Mouse (Mus musculus) lung, embryonic 14.5 days (tissue): ENCODE data around the gene Olfr65. TPM values are rescaled to one million over a fixed set of nuclear protein-coding genes. Genes with fewer than 3 reads are reported as not detected.

ENCODE experiments used
- ATAC-seq: fragments of 200-750 bp; cut with Nextera tagmentation; 2 replicates; pipeline ENCODE4 v1.8.0; 2017; ENCODE audit warnings: mild to moderate bottlenecking, moderate TSS enrichment, moderate library complexity; ENCODE audit not compliant: insufficient read depth
- DNase-seq: peaks from one replicate; pipeline ENCODE4 v3.0.0-alpha.2; 2015
- H3K27ac ChIP-seq: fragments of 300-500 bp; sonication (generic); 2 replicates; pipeline ENCODE4 v1.5.1; 2014; ENCODE audit warnings: low read depth, mild to moderate bottlenecking, moderate library complexity
- H3K27me3 ChIP-seq: fragments of 300-500 bp; sonication (generic); 2 replicates; pipeline ENCODE4 v1.6.1; 2014; ENCODE audit warnings: low read length, control low read depth; ENCODE audit not compliant: insufficient read depth
- H3K36me3 ChIP-seq: fragments of 300-500 bp; sonication (generic); 2 replicates; pipeline ENCODE4 v1.6.1; 2014; ENCODE audit warnings: control low read depth; ENCODE audit not compliant: insufficient read depth
- H3K4me1 ChIP-seq: fragments of 300-500 bp; sonication (generic); 2 replicates; pipeline ENCODE4 v1.6.1; 2014; ENCODE audit warnings: antibody characterized with exemption, control low read depth; ENCODE audit not compliant: insufficient read depth
- H3K4me2 ChIP-seq: fragments of 300-500 bp; sonication (generic); 2 replicates; pipeline ENCODE4 v1.6.1; 2014; ENCODE audit warnings: mild to moderate bottlenecking
- H3K4me3 ChIP-seq: fragments of 300-500 bp; sonication (generic); 2 replicates; pipeline ENCODE4 v1.5.1; 2014; ENCODE audit warnings: low read depth, low read length
- H3K9ac ChIP-seq: fragments of 300-500 bp; sonication (generic); 2 replicates; pipeline ENCODE4 v1.6.1; 2014
- H3K9me3 ChIP-seq: fragments of 300-500 bp; sonication (generic); 2 replicates; pipeline ENCODE4 v1.6.1; 2016; ENCODE audit warnings: low read depth, low read length, control low read depth
- CTCF ChIP-seq: IDR thresholded peaks from 2 replicates; pipeline ENCODE4 v1.5.1; 2016; ENCODE audit warnings: antibody characterized with exemption, low read depth
- WGBS: fragments of 180-500 bp; shearing (Covaris S2); extraction: QIAGEN DNeasy Blood & Tissue Kit; methylation state at CpG from one replicate; pipeline ENCODE4 v1.1.7; 2014; 5-methylcytosine and 5-hydroxymethylcytosine counted together
- polyA plus RNA-seq: library from polyadenylated mRNA; unstranded; fragments of >200 nt; fragmentation: Nextera tagmentation; extraction: Ambion mirVana; gene quantifications from 2 replicates; pipeline ENCODE4 v1.2.1, GENCODE M21; 2014

Gene Olfr65
- polyA plus RNA-seq, 1 experiment from 2014 or later, result not detected

GRCm38 (mm10) chr7:103934264-103934663, 31.0 kb downstream of the Olfr65 start, which contains the start of gene Olfr632:
Gene Olfr632, plus strand, starts transcription at chr7:103934347.
- H3K4me1 ChIP-seq, result no peaks in the 10 kb centered on the region
- no peak for DNase-seq
- 72% methylated on average over 2 of the region's 2 CpGs for WGBS

DNA sequence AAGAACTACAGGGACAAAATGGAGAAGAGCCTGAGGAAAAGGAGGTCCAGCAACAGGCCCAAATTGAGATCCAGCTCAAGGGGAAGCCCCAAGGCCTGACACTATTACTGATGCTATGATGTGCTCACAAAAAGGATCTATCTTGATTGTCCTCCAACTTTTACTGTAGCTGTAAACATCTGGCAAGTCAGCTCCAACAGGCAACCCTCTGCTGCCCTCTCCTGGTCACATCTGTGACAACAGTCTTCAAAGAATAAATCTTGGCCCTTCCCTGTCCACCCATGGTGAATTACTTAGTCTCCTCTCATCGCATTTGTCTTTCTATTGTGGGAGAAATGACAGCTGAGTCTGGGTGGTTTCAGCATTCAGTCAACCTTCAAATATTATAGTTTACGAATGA, 39.4 kb downstream of the Olfr65 start:
- H3K27ac ChIP-seq, result no peak overlapping the region
- H3K4me3 ChIP-seq, result no peak overlapping the region
- peak; percentile 76 for TF ChIP-seq CTCF
- 30% methylated on average over 2 of the region's 2 CpGs for WGBS
- no peak overlapping the region for H3K4me2 ChIP-seq
- H3K9me3 ChIP-seq, result no peaks in the 10 kb centered on the region
- no peaks in the 10 kb centered on the region for H3K4me1 ChIP-seq
- DNase-seq (peak; percentile 84), ATAC-seq (no peak)
- H3K36me3 ChIP-seq, result no peaks in the 10 kb centered on the region
- no peak overlapping the region for H3K9ac ChIP-seq
- H3K27me3 ChIP-seq, result no peaks in the 10 kb centered on the region

More at GRCm38 (mm10) chr7:103934264-103934663, 31.0 kb downstream of the Olfr65 start, which contains the start of gene Olfr632:
- no peaks in the 10 kb centered on the region for H3K27me3 ChIP-seq
- ATAC-seq, result no peak
- no peak within 1 kb of the TSS for H3K4me3 ChIP-seq
- no peak within 1 kb of the TSS for H3K4me2 ChIP-seq
- no peak within 1 kb of the TSS for H3K9ac ChIP-seq
- H3K27ac ChIP-seq, result no peak within 1 kb of the TSS
- no peaks in the 10 kb centered on the region for H3K9me3 ChIP-seq
- TF ChIP-seq CTCF, result no peak
- no peaks in the 10 kb centered on the region for H3K36me3 ChIP-seq

GRCm38 (mm10) chr7:103944137-103944536, 40.9 kb downstream of the Olfr65 start, which contains the start of gene Olfr633:
Gene Olfr633, plus strand, starts transcription at chr7:103944437.
- Histone ChIP-seq H3K36me3 (no peaks in the 10 kb centered on the region), H3K4me2 (no peak within 1 kb of the TSS), H3K9me3 (no peaks in the 10 kb centered on the region), H3K27me3 (no peaks in the 10 kb centered on the region), H3K27ac (no peak within 1 kb of the TSS), H3K4me3 (no peak within 1 kb of the TSS), H3K4me1 (no peaks in the 10 kb centered on the region), H3K9ac (no peak within 1 kb of the TSS)
- no peak for DNase-seq
- no peak for ATAC-seq
- no peak for TF ChIP-seq CTCF

Other genes with a start within 250 kb of the Olfr65 start
- gene Olfr623, start 239.8 kb upstream of the Olfr65 start, polyA plus RNA-seq, result not detected in 2 replicates
- gene Olfr624, start 232.3 kb upstream of the Olfr65 start, polyA plus RNA-seq, result 0.03 TPM in 1 of 2 replicates, not detected in the other
- not detected in 2 replicates for gene Olfr625-ps1, start 220.8 kb upstream of the Olfr65 start, polyA plus RNA-seq
- gene Olfr243, start 188.8 kb upstream of the Olfr65 start, polyA plus RNA-seq, result not detected in 2 replicates
- gene Olfr628, start 173.1 kb upstream of the Olfr65 start, polyA plus RNA-seq, result not detected in 2 replicates
- gene Olfr629, start 158.5 kb upstream of the Olfr65 start, polyA plus RNA-seq, result not detected in 2 replicates
- not detected in 2 replicates for gene Olfr630, start 146.2 kb upstream of the Olfr65 start, polyA plus RNA-seq
- not detected in 2 replicates for gene Olfr69, start 131.9 kb upstream of the Olfr65 start, polyA plus RNA-seq
- gene Olfr68, start 123.8 kb upstream of the Olfr65 start, polyA plus RNA-seq, result not detected in 2 replicates
- not detected in 2 replicates for gene Olfr67, start 111.7 kb upstream of the Olfr65 start, polyA plus RNA-seq
- 3,031 and 3,067 TPM in 2 replicates for gene Hbb-bt, start 89.5 kb upstream of the Olfr65 start, polyA plus RNA-seq
- gene Hbb-bs, start 75.4 kb upstream of the Olfr65 start, polyA plus RNA-seq, result 7,232 and 7,259 TPM in 2 replicates
- gene Hbb-bh2, start 63.0 kb upstream of the Olfr65 start, polyA plus RNA-seq, result not detected in 2 replicates
- 9.2 and 18.0 TPM in 2 replicates for gene Hbb-bh1, start 60.3 kb upstream of the Olfr65 start, polyA plus RNA-seq
- 1,485 and 1,968 TPM in 2 replicates for gene Hbb-y, start 50.3 kb upstream of the Olfr65 start, polyA plus RNA-seq
- gene Olfr66, start 17.2 kb upstream of the Olfr65 start, polyA plus RNA-seq, result not detected in 2 replicates
- gene Olfr64, start 9.0 kb upstream of the Olfr65 start, polyA plus RNA-seq, result not detected in 2 replicates
- gene Olfr631, start 25.3 kb downstream of the Olfr65 start, polyA plus RNA-seq, result not detected in 2 replicates
- gene Olfr632, start 30.9 kb downstream of the Olfr65 start, polyA plus RNA-seq, result not detected in 2 replicates
- gene Olfr633, start 41.0 kb downstream of the Olfr65 start, polyA plus RNA-seq, result not detected in 2 replicates
- gene Olfr635, start 67.7 kb downstream of the Olfr65 start, polyA plus RNA-seq, result not detected in 2 replicates
- not detected in 2 replicates for gene Olfr638, start 95.3 kb downstream of the Olfr65 start, polyA plus RNA-seq
- not detected in 2 replicates for gene Olfr639, start 113.8 kb downstream of the Olfr65 start, polyA plus RNA-seq
- not detected in 2 replicates for gene Olfr640, start 122.1 kb downstream of the Olfr65 start, polyA plus RNA-seq
- gene Olfr641, start 132.0 kb downstream of the Olfr65 start, polyA plus RNA-seq, result not detected in 2 replicates
- gene Olfr642, start 149.2 kb downstream of the Olfr65 start, polyA plus RNA-seq, result not detected in 2 replicates
- gene 4930516K23Rik, start 158.0 kb downstream of the Olfr65 start, polyA plus RNA-seq, result not detected in 2 replicates
- not detected in 2 replicates for gene Olfr644, start 168.4 kb downstream of the Olfr65 start, polyA plus RNA-seq
- not detected in 2 replicates for gene Olfr645, start 182.0 kb downstream of the Olfr65 start, polyA plus RNA-seq
- not detected in 2 replicates for gene Olfr646, start 201.4 kb downstream of the Olfr65 start, polyA plus RNA-seq
- gene Ubqln5, start 226.3 kb downstream of the Olfr65 start, polyA plus RNA-seq, result not detected in 2 replicates
- not detected in 2 replicates for gene Olfr643, start 233.9 kb downstream of the Olfr65 start, polyA plus RNA-seq
- not detected in 2 replicates for gene Ubqln3, start 239.8 kb downstream of the Olfr65 start, polyA plus RNA-seq
- not detected in 2 replicates for gene Ubqlnl, start 247.1 kb downstream of the Olfr65 start, polyA plus RNA-seq